Mouse (Mus musculus) stomach, embryonic 15.5 days (tissue): ENCODE measurements around the gene Gkap1. TPM values are rescaled to one million over a fixed set of nuclear protein-coding genes. Genes with fewer than 3 reads are reported as not detected.

ENCODE experiments used
- ATAC-seq: fragments of 200-750 bp; cut with Nextera tagmentation; 2 replicates; pipeline ENCODE4 v1.8.0; 2017; ENCODE audit warnings: low read depth, moderate number of reproducible peaks, moderate TSS enrichment; ENCODE audit not compliant: insufficient read depth, low FRiP score
- H3K27ac ChIP-seq: fragments of 300-500 bp; sonication (generic); 2 replicates; pipeline ENCODE4 v1.5.1; 2015; ENCODE audit warnings: mild to moderate bottlenecking, inconsistent platforms
- H3K27me3 ChIP-seq: fragments of 300-500 bp; sonication (generic); replicated peaks from 2 replicates; pipeline ENCODE4 v1.6.1; 2015; ENCODE audit warnings: inconsistent platforms
- H3K36me3 ChIP-seq: fragments of 300-500 bp; sonication (generic); 2 replicates; pipeline ENCODE4 v1.6.1; 2015; ENCODE audit warnings: inconsistent platforms
- H3K4me1 ChIP-seq: fragments of 300-500 bp; sonication (generic); 2 replicates; pipeline ENCODE4 v1.6.1; 2015; ENCODE audit warnings: inconsistent platforms
- H3K4me2 ChIP-seq: fragments of 300-500 bp; sonication (generic); 2 replicates; pipeline ENCODE4 v1.6.1; 2015; ENCODE audit warnings: mild to moderate bottlenecking, inconsistent platforms
- H3K4me3 ChIP-seq: fragments of 300-500 bp; sonication (generic); replicated peaks from 2 replicates; pipeline ENCODE4 v1.5.1; 2015; ENCODE audit warnings: inconsistent platforms
- H3K9ac ChIP-seq: fragments of 300-500 bp; sonication (generic); 2 replicates; pipeline ENCODE4 v1.6.1; 2015; ENCODE audit warnings: inconsistent platforms
- H3K9me3 ChIP-seq: fragments of 300-500 bp; sonication (generic); 2 replicates; pipeline ENCODE4 v1.6.1; 2016; ENCODE audit warnings: inconsistent platforms
- WGBS: fragments of 180-500 bp; shearing (Covaris S2); methylation state at CpG from one replicate; pipeline ENCODE4 v1.1.7; 2015; 5-methylcytosine and 5-hydroxymethylcytosine counted together
- polyA plus RNA-seq: library from polyadenylated mRNA; unstranded; fragments of >200 nt; fragmentation: Nextera tagmentation; extraction: Ambion mirVana; gene quantifications from 2 replicates; pipeline ENCODE4 v1.2.1, GENCODE M21; 2015

The Gkap1 gene
- polyA plus RNA-seq, 1 experiment from 2014 or later = 28.6 TPM

- peak overlapping the region; percentile 99 for H3K9ac ChIP-seq
- H3K4me3 ChIP-seq = peak overlapping the region; percentile 97
- H3K27me3 ChIP-seq = no peaks in the 10 kb centered on the region
- H3K4me2 ChIP-seq = peak overlapping the region; percentile 79
- WGBS = under 1% methylated on average over 49 of the region's 49 CpGs
- ATAC-seq = peak; percentile 55
- no peaks in the 10 kb centered on the region for H3K9me3 ChIP-seq
- H3K4me1 ChIP-seq = peaks cover 19% of the 10 kb centered on the region
- H3K27ac ChIP-seq = peak overlapping the region; percentile 93
- no peaks in the 10 kb centered on the region for H3K36me3 ChIP-seq
Measured at GRCm38 (mm10) chr13:58214346-58215252, 60.9 kb downstream of the Gkap1 start.

GRCm38 (mm10) chr13:58213801-58214200 lies 61.7 kb downstream of the Gkap1 start:
- no peak overlapping the region for H3K27ac ChIP-seq

GRCm38 (mm10) chr13:58212530-58212929 lies 63.0 kb downstream of the Gkap1 start:
- H3K27ac ChIP-seq = no peak overlapping the region
- no peak for ATAC-seq
- peaks cover 19% of the 10 kb centered on the region for H3K4me1 ChIP-seq
- no peaks in the 10 kb centered on the region for H3K9me3 ChIP-seq
- no peak overlapping the region for H3K4me2 ChIP-seq
- no peak overlapping the region for H3K9ac ChIP-seq
- WGBS = 72% methylated on average over 2 of the region's 2 CpGs
- H3K36me3 ChIP-seq = no peaks in the 10 kb centered on the region
- no peaks in the 10 kb centered on the region for H3K27me3 ChIP-seq
- H3K4me3 ChIP-seq = no peak overlapping the region

More at GRCm38 (mm10) chr13:58213801-58214200, 61.7 kb downstream of the Gkap1 start:
- peak overlapping the region; percentile 79 for H3K4me2 ChIP-seq
- WGBS = 43% methylated on average over 8 of the region's 8 CpGs
- H3K4me1 ChIP-seq = peaks cover 19% of the 10 kb centered on the region
- H3K4me3 ChIP-seq = peak overlapping the region; percentile 97; the same call in 1 of the 2 replicates
- H3K9ac ChIP-seq = no peak overlapping the region
- H3K36me3 ChIP-seq = no peaks in the 10 kb centered on the region
- H3K27me3 ChIP-seq = no peaks in the 10 kb centered on the region
- no peak for ATAC-seq
- H3K9me3 ChIP-seq = no peaks in the 10 kb centered on the region

GRCm38 (mm10) chr13:58210441-58210840 lies 65.1 kb downstream of the Gkap1 start:
- H3K9me3 ChIP-seq = no peaks in the 10 kb centered on the region
- 71% methylated on average over 5 of the region's 5 CpGs for WGBS

GRCm38 (mm10) chr13:58206084-58206483 lies 69.4 kb downstream of the Gkap1 start:
- Histone ChIP-seq H3K4me3 (no peak overlapping the region), H3K36me3 (no peaks in the 10 kb centered on the region), H3K4me1 (no peaks in the 10 kb centered on the region), H3K4me2 (no peak overlapping the region), H3K9ac (no peak overlapping the region), H3K27ac (no peak overlapping the region), H3K27me3 (no peaks in the 10 kb centered on the region), H3K9me3 (no peaks in the 10 kb centered on the region)
- no peak for ATAC-seq
- 80% methylated on average over 4 of the region's 4 CpGs for WGBS

More at GRCm38 (mm10) chr13:58210441-58210840, 65.1 kb downstream of the Gkap1 start:
- Histone ChIP-seq H3K36me3 (no peaks in the 10 kb centered on the region), H3K27me3 (no peaks in the 10 kb centered on the region), H3K4me2 (no peak overlapping the region), H3K4me3 (no peak overlapping the region), H3K9ac (no peak overlapping the region), H3K27ac (no peak overlapping the region), H3K4me1 (peaks cover 13% of the 10 kb centered on the region)
- ATAC-seq = no peak

GRCm38 (mm10) chr13:58204986-58205385 lies 70.5 kb downstream of the Gkap1 start:
- 57% methylated on average over 4 of the region's 4 CpGs for WGBS

GRCm38 (mm10) chr13:58204202-58204601 lies 71.3 kb downstream of the Gkap1 start:
- H3K27me3 ChIP-seq = no peaks in the 10 kb centered on the region
- no peak overlapping the region for H3K4me3 ChIP-seq
- WGBS = 94% methylated on average over 3 of the region's 3 CpGs
- ATAC-seq = no peak
- H3K9me3 ChIP-seq = no peaks in the 10 kb centered on the region
- no peak overlapping the region for H3K4me2 ChIP-seq
- H3K36me3 ChIP-seq = no peaks in the 10 kb centered on the region
- no peak overlapping the region for H3K9ac ChIP-seq
- H3K4me1 ChIP-seq = no peaks in the 10 kb centered on the region
- H3K27ac ChIP-seq = no peak overlapping the region

More at GRCm38 (mm10) chr13:58204986-58205385, 70.5 kb downstream of the Gkap1 start:
- Histone ChIP-seq H3K4me1 (no peaks in the 10 kb centered on the region), H3K4me2 (no peak overlapping the region), H3K9ac (no peak overlapping the region), H3K4me3 (no peak overlapping the region), H3K27ac (no peak overlapping the region), H3K9me3 (no peaks in the 10 kb centered on the region), H3K27me3 (no peaks in the 10 kb centered on the region), H3K36me3 (no peaks in the 10 kb centered on the region)
- no peak for ATAC-seq

- Histone ChIP-seq H3K4me1 (no peaks in the 10 kb centered on the region), H3K27ac (no peak overlapping the region), H3K36me3 (no peaks in the 10 kb centered on the region), H3K9me3 (no peaks in the 10 kb centered on the region), H3K4me3 (no peak overlapping the region), H3K27me3 (no peaks in the 10 kb centered on the region), H3K4me2 (no peak overlapping the region), H3K9ac (no peak overlapping the region)
- WGBS = 85% methylated on average over 1 of the region's 1 CpGs
- no peak for ATAC-seq
Measured at GRCm38 (mm10) chr13:58202903-58203302, 72.6 kb downstream of the Gkap1 start.

- Histone ChIP-seq H3K36me3 (no peaks in the 10 kb centered on the region), H3K4me2 (no peak overlapping the region), H3K4me3 (no peak overlapping the region), H3K27ac (no peak overlapping the region), H3K4me1 (no peaks in the 10 kb centered on the region), H3K9me3 (no peaks in the 10 kb centered on the region), H3K27me3 (no peaks in the 10 kb centered on the region), H3K9ac (no peak overlapping the region)
- WGBS = 93% methylated on average over 3 of the region's 3 CpGs
- ATAC-seq = no peak
Measured at GRCm38 (mm10) chr13:58201908-58202307, 73.6 kb downstream of the Gkap1 start.

- no peaks in the 10 kb centered on the region for H3K4me1 ChIP-seq
- WGBS = 81% methylated on average over 6 of the region's 6 CpGs
- H3K4me2 ChIP-seq = no peak overlapping the region
- ATAC-seq = no peak
- no peak overlapping the region for H3K27ac ChIP-seq
- H3K36me3 ChIP-seq = no peaks in the 10 kb centered on the region
- no peaks in the 10 kb centered on the region for H3K9me3 ChIP-seq
- no peaks in the 10 kb centered on the region for H3K27me3 ChIP-seq
- H3K9ac ChIP-seq = no peak overlapping the region
- H3K4me3 ChIP-seq = no peak overlapping the region
Measured at GRCm38 (mm10) chr13:58201343-58201742, 74.2 kb downstream of the Gkap1 start.

GRCm38 (mm10) chr13:58197981-58198640 lies 77.4 kb downstream of the Gkap1 start:
- no peaks in the 10 kb centered on the region for H3K27me3 ChIP-seq
- no peak for ATAC-seq
- no peak overlapping the region for H3K4me2 ChIP-seq
- no peak overlapping the region for H3K9ac ChIP-seq
- no peaks in the 10 kb centered on the region for H3K9me3 ChIP-seq
- H3K4me3 ChIP-seq = no peak overlapping the region
- no peaks in the 10 kb centered on the region for H3K4me1 ChIP-seq
- WGBS = 85% methylated on average over 7 of the region's 7 CpGs
- H3K27ac ChIP-seq = no peak overlapping the region
- H3K36me3 ChIP-seq = peaks cover 3% of the 10 kb centered on the region; the same call in 1 of the 2 replicates

GRCm38 (mm10) chr13:58197211-58197610 lies 78.3 kb downstream of the Gkap1 start:
- Histone ChIP-seq H3K9me3 (no peaks in the 10 kb centered on the region), H3K36me3 (peaks cover 5% of the 10 kb centered on the region), H3K27me3 (no peaks in the 10 kb centered on the region), H3K4me2 (no peak overlapping the region), H3K4me3 (no peak overlapping the region), H3K4me1 (no peaks in the 10 kb centered on the region), H3K9ac (no peak overlapping the region), H3K27ac (no peak overlapping the region)
- no peak for ATAC-seq
- 83% methylated on average over 3 of the region's 3 CpGs for WGBS
